Mouse (Mus musculus) adrenal gland, postnatal 14 days (tissue): ENCODE measurements around the gene Lrp1. TPM values are rescaled to one million over a fixed set of nuclear protein-coding genes. Genes with fewer than 3 reads are reported as not detected.

Source experiments
- DNase-seq: peaks from one replicate; pipeline ENCODE4 v3.0.0; 2021; ENCODE audit warnings: mixed read lengths
- total RNA-seq: library from RNA; stranded (reverse); gene quantifications from 2 replicates; pipeline ENCODE4 v1.2.3, GENCODE M21; 2021

Gene Lrp1
- total RNA-seq, 1 experiment from 2014 or later, result 201 TPM

- DNase-seq, result no peak
Measured at GRCm38 (mm10) chr10:127652906-127653638, 32.1 kb upstream of the Lrp1 start.

GRCm38 (mm10) chr10:127645791-127646190 lies 24.8 kb upstream of the Lrp1 start:
- no peak for DNase-seq

- DNase-seq, result peak; percentile 89
Measured at GRCm38 (mm10) chr10:127643553-127644238, 22.7 kb upstream of the Lrp1 start.

DNA sequence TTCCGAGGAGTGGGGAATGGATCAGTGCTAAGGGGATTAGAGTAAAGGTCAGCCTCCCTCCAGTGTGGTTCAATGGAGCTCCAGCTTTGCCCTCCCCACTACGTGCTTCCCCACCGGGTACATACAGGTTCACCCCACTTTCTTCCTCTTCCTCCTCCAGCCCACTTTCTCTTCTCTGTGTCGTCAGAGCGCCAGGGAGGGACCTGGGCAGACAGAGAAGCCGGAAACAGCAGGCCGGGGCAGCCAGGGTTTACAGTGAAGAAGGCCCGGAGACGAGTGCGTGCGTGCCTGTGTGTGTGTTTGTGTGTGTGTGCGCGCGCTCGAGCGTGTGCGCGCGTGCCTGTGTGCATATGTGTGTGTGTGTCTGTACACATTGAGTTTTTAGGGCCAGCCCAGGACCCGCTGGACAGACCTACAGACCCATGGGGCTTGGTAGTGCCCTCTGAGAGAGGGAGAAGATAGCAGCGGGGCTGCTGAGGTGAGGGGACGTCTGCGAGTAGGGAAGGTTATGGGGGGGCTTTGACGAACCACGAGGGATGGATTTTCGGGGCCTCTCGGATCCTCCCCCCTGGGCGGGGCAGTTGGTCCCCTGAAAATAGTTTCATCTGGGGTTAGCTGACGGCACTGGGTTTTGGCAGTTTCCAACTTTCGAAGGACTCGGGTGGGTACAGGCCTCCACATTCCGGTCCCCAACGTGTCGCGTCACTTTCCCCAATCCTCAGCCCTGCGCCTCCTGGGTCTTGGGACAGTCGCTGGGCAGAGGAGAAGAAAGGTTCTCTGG lies 22.0 kb upstream of the Lrp1 start, which contains the start of gene Stat6:
Stat6 (plus strand) TSS at position 215 of the 781 bp plus-strand sequence.
- peak; percentile 90 for DNase-seq

GRCm38 (mm10) chr10:127641861-127642771 lies 21.2 kb upstream of the Lrp1 start:
- DNase-seq, result peak; percentile 95

DNA sequence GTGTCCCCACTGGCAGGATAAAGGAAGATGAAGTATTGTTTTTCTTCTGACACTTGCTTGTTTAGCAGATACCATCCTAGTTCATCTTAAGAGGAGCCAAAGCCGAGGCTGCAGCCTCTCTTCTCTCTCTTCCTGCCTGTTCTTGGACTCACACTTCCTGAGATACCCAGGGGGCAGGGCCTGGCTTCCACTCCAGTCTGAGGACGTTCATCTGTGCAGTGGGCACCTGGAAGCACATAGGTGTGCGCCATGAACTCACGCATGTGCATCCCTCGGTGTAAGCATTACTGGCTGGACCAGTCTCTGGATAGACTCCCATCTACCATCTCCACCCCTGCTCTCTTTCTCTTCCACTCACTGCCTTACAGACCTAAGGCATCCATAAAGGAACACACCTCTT lies 19.5 kb upstream of the Lrp1 start:
- no peak for DNase-seq

GRCm38 (mm10) chr10:127632668-127633271 lies 11.8 kb upstream of the Lrp1 start:
- no peak for DNase-seq

- peak; percentile 30 for DNase-seq
Measured at GRCm38 (mm10) chr10:127631261-127632214, 10.6 kb upstream of the Lrp1 start.

GRCm38 (mm10) chr10:127626433-127626832 lies 5.5 kb upstream of the Lrp1 start:
- peak; percentile 53 for DNase-seq

DNA sequence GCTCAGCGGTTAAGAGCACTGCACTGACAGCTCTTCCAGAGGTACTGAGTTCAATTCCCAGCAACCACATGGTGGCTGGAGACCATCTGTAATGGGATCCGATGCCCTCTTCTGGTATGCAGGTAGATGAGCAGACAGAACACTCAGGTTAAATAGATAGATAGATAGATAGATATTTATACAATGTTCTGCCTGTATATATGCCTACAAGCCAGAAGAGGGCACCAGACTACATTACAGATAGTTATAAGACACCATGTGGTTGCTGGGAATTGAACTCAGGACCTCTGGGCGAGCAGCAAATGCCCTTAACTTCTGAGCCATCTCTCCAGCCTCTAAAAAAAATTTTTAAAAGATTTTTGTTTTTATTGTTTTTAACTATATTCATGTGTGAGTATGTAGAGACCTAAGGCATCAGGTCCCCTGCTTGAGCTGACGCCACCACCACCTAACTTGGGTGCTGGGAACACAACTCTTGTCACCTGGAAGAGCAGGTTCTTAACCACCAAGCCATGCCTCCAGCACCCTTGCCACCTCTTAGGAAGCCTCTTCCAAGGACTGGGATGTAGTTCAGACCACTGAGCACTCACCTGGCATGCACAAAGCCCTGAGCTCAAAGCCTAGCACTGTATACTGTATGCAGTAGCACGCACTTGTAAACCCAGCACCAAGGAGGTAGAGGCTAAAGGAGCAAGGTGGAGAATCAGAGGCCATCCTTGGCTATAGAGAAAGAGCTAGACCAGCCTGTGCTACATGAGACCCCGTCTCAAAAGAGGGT lies 2.7 kb upstream of the Lrp1 start:
- DNase-seq, result no peak

DNA sequence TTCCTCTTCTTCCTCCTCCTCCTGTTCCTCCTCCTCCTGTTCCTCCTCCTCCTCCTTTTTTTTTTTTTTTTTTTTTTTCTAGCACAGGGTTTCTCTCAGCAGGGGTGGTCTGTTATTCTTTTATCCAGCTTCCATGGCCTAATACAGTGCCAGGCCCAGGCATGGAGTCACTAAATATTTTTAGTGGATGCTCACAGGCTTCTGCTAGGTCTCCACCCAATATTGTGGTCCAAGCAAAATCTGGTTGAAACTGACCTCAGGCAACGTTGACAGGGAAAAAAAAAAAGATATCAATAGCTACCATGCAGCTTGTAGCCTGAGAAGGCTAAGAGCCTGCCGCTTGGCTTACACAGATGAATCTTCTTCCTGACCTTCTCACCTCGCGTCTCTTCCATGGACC lies 1.7 kb upstream of the Lrp1 start:
- no peak for DNase-seq

- peak; percentile 87 for DNase-seq
Measured at GRCm38 (mm10) chr10:127622057-127622392, 1.1 kb upstream of the Lrp1 start.

DNA sequence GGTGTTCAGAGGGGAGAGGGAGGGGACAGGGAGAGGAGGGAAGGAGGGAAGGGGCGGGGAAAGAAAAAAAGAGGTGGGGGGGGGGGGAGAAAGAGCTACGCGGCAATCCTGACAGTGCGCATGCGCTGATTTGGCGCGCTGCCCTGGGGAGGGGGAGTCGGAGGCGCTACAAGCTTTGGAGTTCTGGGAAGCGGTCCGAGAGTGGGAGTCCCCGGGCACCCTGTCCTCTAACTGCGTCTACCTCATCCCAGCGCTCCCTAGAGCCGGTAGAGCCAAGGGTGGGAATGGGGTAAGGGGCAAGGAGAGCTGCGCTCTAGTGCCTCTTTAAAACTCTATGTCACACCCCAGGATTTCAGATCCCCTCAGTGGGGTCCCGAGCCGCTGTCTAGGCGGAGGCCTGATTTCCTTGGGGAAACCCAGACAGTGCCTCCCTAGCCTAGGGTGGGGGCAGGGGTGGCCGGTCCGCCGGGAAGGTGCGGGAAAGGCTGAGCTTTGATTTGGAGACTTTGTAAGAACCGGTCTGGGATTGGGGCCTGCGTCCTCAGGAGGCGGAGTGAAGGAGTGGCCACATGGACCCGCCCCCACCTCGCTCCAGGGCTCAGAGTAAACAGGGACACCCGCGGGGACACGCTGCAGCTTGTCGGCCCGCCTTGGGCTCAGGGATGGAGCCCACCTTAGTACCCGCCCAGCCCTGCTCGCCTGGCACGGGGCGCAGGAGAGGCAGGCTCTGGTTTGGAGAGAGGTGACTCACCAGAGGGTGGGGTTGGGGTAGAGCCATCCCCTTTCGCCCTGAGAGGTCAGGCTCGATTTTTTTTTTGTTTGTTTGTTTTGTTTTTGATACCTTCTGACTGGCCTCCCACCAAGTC lies 476 bp upstream of the Lrp1 start:
- DNase-seq, result peak; percentile 95

GRCm38 (mm10) chr10:127619941-127620405 lies 975 bp downstream of the Lrp1 start:
- DNase-seq, result peak; percentile 43

- peak; percentile 44 for DNase-seq
Measured at GRCm38 (mm10) chr10:127619119-127619721, 1.7 kb downstream of the Lrp1 start.

DNA sequence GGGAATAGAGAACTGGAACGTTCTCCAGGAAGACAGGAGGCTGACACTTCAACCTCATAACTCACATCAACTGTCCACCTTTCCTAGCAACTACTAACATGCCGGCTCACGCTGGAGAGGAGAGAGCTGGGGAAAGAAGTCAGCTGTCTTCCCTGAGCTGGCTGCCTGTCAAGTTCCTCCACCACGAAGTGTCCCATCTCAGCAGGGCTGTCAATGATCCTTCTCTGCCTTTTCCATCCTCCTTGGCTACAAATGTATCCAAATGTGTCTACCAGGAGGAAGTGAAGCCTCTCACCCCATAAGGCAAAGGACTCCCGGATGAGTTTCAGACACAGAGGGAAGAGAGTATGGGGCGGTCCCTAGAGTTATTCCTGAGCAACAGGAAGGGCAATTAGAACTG lies 2.8 kb downstream of the Lrp1 start:
- peak; percentile 29 for DNase-seq

DNA sequence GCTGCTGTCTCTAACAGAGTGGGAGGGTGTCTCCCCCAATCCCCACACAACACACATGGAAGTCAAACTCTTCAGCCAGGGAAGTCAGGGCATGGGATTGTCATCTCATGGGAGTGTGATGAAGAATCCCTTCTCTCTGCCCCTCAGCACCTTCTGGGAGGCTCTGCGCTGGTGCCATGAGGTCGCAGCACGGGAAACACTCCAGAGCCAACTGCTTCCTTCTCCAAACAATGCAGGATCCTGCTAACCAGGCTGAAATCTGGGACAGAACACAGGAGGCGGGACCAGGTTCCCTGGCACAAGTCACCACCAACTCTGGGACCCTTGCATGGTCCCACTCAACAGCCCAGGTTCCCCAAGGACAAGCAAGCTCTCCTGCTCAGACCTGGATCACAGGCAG lies 3.7 kb downstream of the Lrp1 start:
- DNase-seq, result peak; percentile 38

- DNase-seq, result peak; percentile 66
Measured at GRCm38 (mm10) chr10:127616261-127616679, 4.7 kb downstream of the Lrp1 start.
